Mouse (Mus musculus): Measurements from ENCODE around the gene Stk31. TPM values are rescaled to one million over a fixed set of nuclear protein-coding genes. Genes with fewer than 3 reads are reported as not detected.

Gene Stk31
- polyA plus RNA-seq (2014; fragmentation: Nextera tagmentation; extraction: Ambion mirVana): 0.16 TPM in 1 of 2 replicates, not detected in the other

GRCm38 (mm10) chr6:49395316-49395715, at the start of gene Stk31:
Gene Stk31, plus strand, starts transcription at chr6:49395604.
- Histone ChIP-seq H3K27ac (ENCODE audit: low read depth, low read length) (no peak within 1 kb of the TSS), H3K27me3 (replicated peaks; ENCODE audit: control insufficient read depth, insufficient read depth, low read length) (no peaks in the 10 kb centered on the region), H3K4me2 (no peak within 1 kb of the TSS), H3K9me3 (ENCODE audit: control insufficient read depth, low read length) (no peaks in the 10 kb centered on the region), H3K4me1 (replicated peaks; ENCODE audit: control insufficient read depth, insufficient read depth, low read length) (no peaks in the 10 kb centered on the region), H3K9ac (ENCODE audit: low read depth, low read length) (no peak within 1 kb of the TSS), H3K36me3 (ENCODE audit: control insufficient read depth, insufficient read depth, low read length) (no peaks in the 10 kb centered on the region), H3K4me3 (ENCODE audit: low read depth, low read length) (no peak within 1 kb of the TSS)
- no peak for DNase-seq (ENCODE audit: low spot score)
- no peak for ATAC-seq (replicated peaks; ENCODE audit: low FRiP score)
- WGBS: 82% methylated on average over 34 of the region's 34 CpGs

GRCm38 (mm10) chr6:49349826-49350225, 45.6 kb upstream of the Stk31 start:
- no peaks in the 10 kb centered on the region for H3K36me3 ChIP-seq (ENCODE audit: control insufficient read depth, insufficient read depth, low read length)
- 78% methylated on average over 7 of the region's 7 CpGs for WGBS
- H3K9me3 ChIP-seq (ENCODE audit: control insufficient read depth, low read length): no peaks in the 10 kb centered on the region
- ATAC-seq (replicated peaks; ENCODE audit: low FRiP score) (no peak), DNase-seq (ENCODE audit: low spot score) (no peak)
- no peak overlapping the region for H3K4me3 ChIP-seq (ENCODE audit: low read depth, low read length)
- H3K27ac ChIP-seq (ENCODE audit: low read depth, low read length): no peak overlapping the region
- no peak overlapping the region for H3K9ac ChIP-seq (ENCODE audit: low read depth, low read length)
- H3K4me1 ChIP-seq (replicated peaks; ENCODE audit: control insufficient read depth, insufficient read depth, low read length): no peaks in the 10 kb centered on the region
- no peaks in the 10 kb centered on the region for H3K27me3 ChIP-seq (replicated peaks; ENCODE audit: control insufficient read depth, insufficient read depth, low read length)
- H3K4me2 ChIP-seq: no peak overlapping the region

GRCm38 (mm10) chr6:49354613-49355012, 40.8 kb upstream of the Stk31 start:
- DNase-seq (ENCODE audit: low spot score) (no peak), ATAC-seq (replicated peaks; ENCODE audit: low FRiP score) (no peak)
- no peak overlapping the region for H3K9ac ChIP-seq (ENCODE audit: low read depth, low read length)
- no peaks in the 10 kb centered on the region for H3K4me1 ChIP-seq (replicated peaks; ENCODE audit: control insufficient read depth, insufficient read depth, low read length)
- no peak overlapping the region for H3K4me2 ChIP-seq
- no peaks in the 10 kb centered on the region for H3K9me3 ChIP-seq (ENCODE audit: control insufficient read depth, low read length)
- no peak overlapping the region for H3K4me3 ChIP-seq (ENCODE audit: low read depth, low read length)
- H3K27ac ChIP-seq (ENCODE audit: low read depth, low read length): no peak overlapping the region
- WGBS: 59% methylated on average over 3 of the region's 3 CpGs
- no peaks in the 10 kb centered on the region for H3K27me3 ChIP-seq (replicated peaks; ENCODE audit: control insufficient read depth, insufficient read depth, low read length)
- H3K36me3 ChIP-seq (ENCODE audit: control insufficient read depth, insufficient read depth, low read length): no peaks in the 10 kb centered on the region

GRCm38 (mm10) chr6:49355171-49355570, 40.2 kb upstream of the Stk31 start:
- H3K4me1 ChIP-seq (replicated peaks; ENCODE audit: control insufficient read depth, insufficient read depth, low read length): no peaks in the 10 kb centered on the region
- no peaks in the 10 kb centered on the region for H3K9me3 ChIP-seq (ENCODE audit: control insufficient read depth, low read length)
- no peaks in the 10 kb centered on the region for H3K36me3 ChIP-seq (ENCODE audit: control insufficient read depth, insufficient read depth, low read length)
- no peak overlapping the region for H3K9ac ChIP-seq (ENCODE audit: low read depth, low read length)
- H3K4me3 ChIP-seq (ENCODE audit: low read depth, low read length): no peak overlapping the region
- ATAC-seq (replicated peaks; ENCODE audit: low FRiP score): no peak
- no peak for DNase-seq (ENCODE audit: low spot score)
- H3K27me3 ChIP-seq (replicated peaks; ENCODE audit: control insufficient read depth, insufficient read depth, low read length): no peaks in the 10 kb centered on the region
- H3K27ac ChIP-seq (ENCODE audit: low read depth, low read length): no peak overlapping the region
- H3K4me2 ChIP-seq: no peak overlapping the region
- 64% methylated on average over 4 of the region's 4 CpGs for WGBS

- Histone ChIP-seq H3K4me1 (replicated peaks; ENCODE audit: control insufficient read depth, insufficient read depth, low read length) (no peaks in the 10 kb centered on the region), H3K4me3 (ENCODE audit: low read depth, low read length) (no peak overlapping the region), H3K27ac (ENCODE audit: low read depth, low read length) (no peak overlapping the region), H3K4me2 (no peak overlapping the region), H3K36me3 (ENCODE audit: control insufficient read depth, insufficient read depth, low read length) (no peaks in the 10 kb centered on the region), H3K9me3 (ENCODE audit: control insufficient read depth, low read length) (no peaks in the 10 kb centered on the region), H3K9ac (ENCODE audit: low read depth, low read length) (no peak overlapping the region), H3K27me3 (replicated peaks; ENCODE audit: control insufficient read depth, insufficient read depth, low read length) (no peaks in the 10 kb centered on the region)
- DNase-seq (ENCODE audit: low spot score) (no peak), ATAC-seq (replicated peaks; ENCODE audit: low FRiP score) (no peak)
Observed at GRCm38 (mm10) chr6:49360420-49360819, 35.0 kb upstream of the Stk31 start.

- H3K9ac ChIP-seq (ENCODE audit: low read depth, low read length): peak within 1 kb of the TSS; percentile 63
- ATAC-seq (replicated peaks; ENCODE audit: low FRiP score) (peak; percentile 98), DNase-seq (ENCODE audit: low spot score) (peak; percentile 90)
- H3K4me2 ChIP-seq: peak within 1 kb of the TSS; percentile 73
- 6% methylated on average over 42 of the region's 49 CpGs for WGBS
- peak within 1 kb of the TSS; percentile 51 for H3K4me3 ChIP-seq (ENCODE audit: low read depth, low read length)
- H3K4me1 ChIP-seq (replicated peaks; ENCODE audit: control insufficient read depth, insufficient read depth, low read length): peaks cover 6% of the 10 kb centered on the region; the same call in 1 of the 2 replicates
- H3K36me3 ChIP-seq (ENCODE audit: control insufficient read depth, insufficient read depth, low read length): no peaks in the 10 kb centered on the region
- no peaks in the 10 kb centered on the region for H3K9me3 ChIP-seq (ENCODE audit: control insufficient read depth, low read length)
- peak within 1 kb of the TSS; percentile 54 for H3K27ac ChIP-seq (ENCODE audit: low read depth, low read length)
- no peaks in the 10 kb centered on the region for H3K27me3 ChIP-seq (replicated peaks; ENCODE audit: control insufficient read depth, insufficient read depth, low read length)
Observed at GRCm38 (mm10) chr6:49367159-49368054, 28.0 kb upstream of the Stk31 start, which contains the start of gene Fam221a. Gene Fam221a, plus strand, starts transcription at chr6:49367739.

GRCm38 (mm10) chr6:49368212-49368611, 27.2 kb upstream of the Stk31 start:
- Histone ChIP-seq H3K9me3 (ENCODE audit: control insufficient read depth, low read length) (no peaks in the 10 kb centered on the region), H3K27ac (ENCODE audit: low read depth, low read length) (no peak overlapping the region)

GRCm38 (mm10) chr6:49372705-49373104, 22.7 kb upstream of the Stk31 start:
- Histone ChIP-seq H3K4me1 (replicated peaks; ENCODE audit: control insufficient read depth, insufficient read depth, low read length) (peaks cover 6% of the 10 kb centered on the region; the same call in 1 of the 2 replicates), H3K4me2 (no peak overlapping the region), H3K27ac (ENCODE audit: low read depth, low read length) (no peak overlapping the region), H3K9me3 (ENCODE audit: control insufficient read depth, low read length) (no peaks in the 10 kb centered on the region), H3K27me3 (replicated peaks; ENCODE audit: control insufficient read depth, insufficient read depth, low read length) (no peaks in the 10 kb centered on the region), H3K9ac (ENCODE audit: low read depth, low read length) (no peak overlapping the region), H3K4me3 (ENCODE audit: low read depth, low read length) (no peak overlapping the region), H3K36me3 (ENCODE audit: control insufficient read depth, insufficient read depth, low read length) (no peaks in the 10 kb centered on the region)
- DNase-seq (ENCODE audit: low spot score) (no peak), ATAC-seq (replicated peaks; ENCODE audit: low FRiP score) (0 out of 2 replicates have a peak, but pooled peaks have one; percentile 56)
- 57% methylated on average over 4 of the region's 4 CpGs for WGBS

More at GRCm38 (mm10) chr6:49368212-49368611, 27.2 kb upstream of the Stk31 start:
- no peak for DNase-seq (ENCODE audit: low spot score)
- H3K9ac ChIP-seq (ENCODE audit: low read depth, low read length): 0 out of 2 replicates have a peak overlapping the region, but pooled peaks have one; percentile 46
- H3K4me1 ChIP-seq (replicated peaks; ENCODE audit: control insufficient read depth, insufficient read depth, low read length): peaks cover 6% of the 10 kb centered on the region; the same call in 1 of the 2 replicates
- H3K27me3 ChIP-seq (replicated peaks; ENCODE audit: control insufficient read depth, insufficient read depth, low read length): no peaks in the 10 kb centered on the region
- ATAC-seq (replicated peaks; ENCODE audit: low FRiP score): no peak
- H3K4me2 ChIP-seq: peak overlapping the region; percentile 73
- 60% methylated on average over 3 of the region's 3 CpGs for WGBS
- H3K4me3 ChIP-seq (ENCODE audit: low read depth, low read length): peak overlapping the region; percentile 51
- no peaks in the 10 kb centered on the region for H3K36me3 ChIP-seq (ENCODE audit: control insufficient read depth, insufficient read depth, low read length)

Measured in liver, embryonic 11.5 days (tissue).